Mouse (Mus musculus): ENCODE results near the gene Ctdspl. TPM values are rescaled to one million over a fixed set of nuclear protein-coding genes. Genes with fewer than 3 reads are reported as not detected.

The Ctdspl gene
- polyA plus RNA-seq, 1 experiment from 2014 or later = 8.1 TPM

- Histone ChIP-seq H3K4me3 (ENCODE audit: low read depth, low read length) (no peak overlapping the region), H3K9ac (ENCODE audit: low read depth, low read length) (no peak overlapping the region), H3K9me3 (ENCODE audit: control insufficient read depth, low read length) (no peaks in the 10 kb centered on the region), H3K4me2 (replicated peaks; ENCODE audit: low read depth, low read length) (no peak overlapping the region), H3K36me3 (ENCODE audit: control insufficient read depth, insufficient read depth, low read length) (no peaks in the 10 kb centered on the region), H3K4me1 (replicated peaks; ENCODE audit: control insufficient read depth, insufficient read depth, low read length) (0 out of 2 replicates have a peak, but pooled peaks cover 2% of the 10 kb centered on the region), H3K27ac (ENCODE audit: low read depth, low read length) (no peak overlapping the region), H3K27me3 (ENCODE audit: control insufficient read depth, insufficient read depth, low read length) (no peaks in the 10 kb centered on the region)
- 81% methylated on average over 13 of the region's 13 CpGs for WGBS
- ATAC-seq (ENCODE audit: low FRiP score) (no peak), DNase-seq (ENCODE audit: low spot score) (no peak)
Measured at GRCm38 (mm10) chr9:118935098-118935497, 8.8 kb downstream of the Ctdspl start.

GRCm38 (mm10) chr9:118936071-118936470 lies 9.8 kb downstream of the Ctdspl start:
- WGBS = 66% methylated on average over 12 of the region's 12 CpGs
- H3K9ac ChIP-seq (ENCODE audit: low read depth, low read length) = no peak overlapping the region
- no peak for ATAC-seq (ENCODE audit: low FRiP score)

GRCm38 (mm10) chr9:118937515-118937914 lies 11.3 kb downstream of the Ctdspl start:
- H3K27ac ChIP-seq (ENCODE audit: low read depth, low read length) = no peak overlapping the region
- 40% methylated on average over 3 of the region's 3 CpGs for WGBS
- ATAC-seq (ENCODE audit: low FRiP score) = no peak
- H3K27me3 ChIP-seq (ENCODE audit: control insufficient read depth, insufficient read depth, low read length) = no peaks in the 10 kb centered on the region
- no peak overlapping the region for H3K4me2 ChIP-seq (replicated peaks; ENCODE audit: low read depth, low read length)
- H3K9ac ChIP-seq (ENCODE audit: low read depth, low read length) = no peak overlapping the region
- H3K9me3 ChIP-seq (ENCODE audit: control insufficient read depth, low read length) = no peaks in the 10 kb centered on the region
- no peak overlapping the region for H3K4me3 ChIP-seq (ENCODE audit: low read depth, low read length)
- H3K36me3 ChIP-seq (ENCODE audit: control insufficient read depth, insufficient read depth, low read length) = no peaks in the 10 kb centered on the region
- H3K4me1 ChIP-seq (replicated peaks; ENCODE audit: control insufficient read depth, insufficient read depth, low read length) = 0 out of 2 replicates have a peak, but pooled peaks cover 2% of the 10 kb centered on the region
- DNase-seq (ENCODE audit: low spot score) = no peak

More at GRCm38 (mm10) chr9:118936071-118936470, 9.8 kb downstream of the Ctdspl start:
- no peaks in the 10 kb centered on the region for H3K9me3 ChIP-seq (ENCODE audit: control insufficient read depth, low read length)
- no peaks in the 10 kb centered on the region for H3K36me3 ChIP-seq (ENCODE audit: control insufficient read depth, insufficient read depth, low read length)
- H3K4me2 ChIP-seq (replicated peaks; ENCODE audit: low read depth, low read length) = no peak overlapping the region
- no peak overlapping the region for H3K4me3 ChIP-seq (ENCODE audit: low read depth, low read length)
- H3K27me3 ChIP-seq (ENCODE audit: control insufficient read depth, insufficient read depth, low read length) = no peaks in the 10 kb centered on the region
- no peak overlapping the region for H3K27ac ChIP-seq (ENCODE audit: low read depth, low read length)
- no peak for DNase-seq (ENCODE audit: low spot score)
- H3K4me1 ChIP-seq (replicated peaks; ENCODE audit: control insufficient read depth, insufficient read depth, low read length) = 0 out of 2 replicates have a peak, but pooled peaks cover 2% of the 10 kb centered on the region

GRCm38 (mm10) chr9:118939410-118939809 lies 13.2 kb downstream of the Ctdspl start:
- H3K4me1 ChIP-seq (replicated peaks; ENCODE audit: control insufficient read depth, insufficient read depth, low read length) = 0 out of 2 replicates have a peak, but pooled peaks cover 2% of the 10 kb centered on the region
- no peaks in the 10 kb centered on the region for H3K27me3 ChIP-seq (ENCODE audit: control insufficient read depth, insufficient read depth, low read length)
- 22% methylated on average over 13 of the region's 13 CpGs for WGBS
- DNase-seq (ENCODE audit: low spot score) (no peak), ATAC-seq (ENCODE audit: low FRiP score) (no peak)
- H3K9ac ChIP-seq (ENCODE audit: low read depth, low read length) = no peak overlapping the region
- H3K36me3 ChIP-seq (ENCODE audit: control insufficient read depth, insufficient read depth, low read length) = no peaks in the 10 kb centered on the region
- H3K4me2 ChIP-seq (replicated peaks; ENCODE audit: low read depth, low read length) = no peak overlapping the region
- no peaks in the 10 kb centered on the region for H3K9me3 ChIP-seq (ENCODE audit: control insufficient read depth, low read length)
- no peak overlapping the region for H3K4me3 ChIP-seq (ENCODE audit: low read depth, low read length)
- no peak overlapping the region for H3K27ac ChIP-seq (ENCODE audit: low read depth, low read length)

GRCm38 (mm10) chr9:118939831-118940230 lies 13.6 kb downstream of the Ctdspl start:
- no peak for DNase-seq (ENCODE audit: low spot score)
- ATAC-seq (ENCODE audit: low FRiP score) = no peak
- Histone ChIP-seq H3K36me3 (ENCODE audit: control insufficient read depth, insufficient read depth, low read length) (no peaks in the 10 kb centered on the region), H3K9me3 (ENCODE audit: control insufficient read depth, low read length) (no peaks in the 10 kb centered on the region), H3K27me3 (ENCODE audit: control insufficient read depth, insufficient read depth, low read length) (no peaks in the 10 kb centered on the region), H3K27ac (ENCODE audit: low read depth, low read length) (no peak overlapping the region), H3K4me2 (replicated peaks; ENCODE audit: low read depth, low read length) (no peak overlapping the region), H3K4me1 (replicated peaks; ENCODE audit: control insufficient read depth, insufficient read depth, low read length) (0 out of 2 replicates have a peak, but pooled peaks cover 2% of the 10 kb centered on the region), H3K4me3 (ENCODE audit: low read depth, low read length) (no peak overlapping the region), H3K9ac (ENCODE audit: low read depth, low read length) (no peak overlapping the region)
- WGBS = 79% methylated on average over 12 of the region's 12 CpGs

GRCm38 (mm10) chr9:118940591-118941207 lies 14.4 kb downstream of the Ctdspl start:
- 87% methylated on average over 12 of the region's 12 CpGs for WGBS
- Histone ChIP-seq H3K4me1 (replicated peaks; ENCODE audit: control insufficient read depth, insufficient read depth, low read length) (0 out of 2 replicates have a peak, but pooled peaks cover 2% of the 10 kb centered on the region), H3K9ac (ENCODE audit: low read depth, low read length) (no peak overlapping the region), H3K4me3 (ENCODE audit: low read depth, low read length) (no peak overlapping the region), H3K27ac (ENCODE audit: low read depth, low read length) (no peak overlapping the region), H3K4me2 (replicated peaks; ENCODE audit: low read depth, low read length) (no peak overlapping the region), H3K9me3 (ENCODE audit: control insufficient read depth, low read length) (no peaks in the 10 kb centered on the region), H3K27me3 (ENCODE audit: control insufficient read depth, insufficient read depth, low read length) (no peaks in the 10 kb centered on the region), H3K36me3 (ENCODE audit: control insufficient read depth, insufficient read depth, low read length) (no peaks in the 10 kb centered on the region)
- DNase-seq (ENCODE audit: low spot score) (no peak), ATAC-seq (ENCODE audit: low FRiP score) (no peak)

GRCm38 (mm10) chr9:118942030-118942429 lies 15.8 kb downstream of the Ctdspl start:
- 91% methylated on average over 4 of the region's 4 CpGs for WGBS
- ATAC-seq (ENCODE audit: low FRiP score) (no peak), DNase-seq (ENCODE audit: low spot score) (no peak)
- Histone ChIP-seq H3K36me3 (ENCODE audit: control insufficient read depth, insufficient read depth, low read length) (no peaks in the 10 kb centered on the region), H3K9me3 (ENCODE audit: control insufficient read depth, low read length) (no peaks in the 10 kb centered on the region), H3K9ac (ENCODE audit: low read depth, low read length) (no peak overlapping the region), H3K4me2 (replicated peaks; ENCODE audit: low read depth, low read length) (no peak overlapping the region), H3K4me3 (ENCODE audit: low read depth, low read length) (no peak overlapping the region), H3K27me3 (ENCODE audit: control insufficient read depth, insufficient read depth, low read length) (no peaks in the 10 kb centered on the region), H3K4me1 (replicated peaks; ENCODE audit: control insufficient read depth, insufficient read depth, low read length) (0 out of 2 replicates have a peak, but pooled peaks cover 2% of the 10 kb centered on the region), H3K27ac (ENCODE audit: low read depth, low read length) (no peak overlapping the region)

- 78% methylated on average over 5 of the region's 5 CpGs for WGBS
- no peak overlapping the region for H3K9ac ChIP-seq (ENCODE audit: low read depth, low read length)
- H3K4me2 ChIP-seq (replicated peaks; ENCODE audit: low read depth, low read length) = no peak overlapping the region
- no peak overlapping the region for H3K27ac ChIP-seq (ENCODE audit: low read depth, low read length)
- H3K4me3 ChIP-seq (ENCODE audit: low read depth, low read length) = no peak overlapping the region
- no peaks in the 10 kb centered on the region for H3K36me3 ChIP-seq (ENCODE audit: control insufficient read depth, insufficient read depth, low read length)
- H3K27me3 ChIP-seq (ENCODE audit: control insufficient read depth, insufficient read depth, low read length) = no peaks in the 10 kb centered on the region
- no peak for DNase-seq (ENCODE audit: low spot score)
- H3K4me1 ChIP-seq (replicated peaks; ENCODE audit: control insufficient read depth, insufficient read depth, low read length) = 0 out of 2 replicates have a peak, but pooled peaks cover 2% of the 10 kb centered on the region
- no peak for ATAC-seq (ENCODE audit: low FRiP score)
- no peaks in the 10 kb centered on the region for H3K9me3 ChIP-seq (ENCODE audit: control insufficient read depth, low read length)
Measured at GRCm38 (mm10) chr9:118943941-118944340, 17.7 kb downstream of the Ctdspl start.

- Histone ChIP-seq H3K36me3 (ENCODE audit: control insufficient read depth, insufficient read depth, low read length) (no peaks in the 10 kb centered on the region), H3K4me3 (ENCODE audit: low read depth, low read length) (no peak overlapping the region), H3K27me3 (ENCODE audit: control insufficient read depth, insufficient read depth, low read length) (no peaks in the 10 kb centered on the region), H3K9ac (ENCODE audit: low read depth, low read length) (no peak overlapping the region), H3K4me2 (replicated peaks; ENCODE audit: low read depth, low read length) (no peak overlapping the region), H3K9me3 (ENCODE audit: control insufficient read depth, low read length) (no peaks in the 10 kb centered on the region), H3K27ac (ENCODE audit: low read depth, low read length) (no peak overlapping the region), H3K4me1 (replicated peaks; ENCODE audit: control insufficient read depth, insufficient read depth, low read length) (0 out of 2 replicates have a peak, but pooled peaks cover under 1% of the 10 kb centered on the region)
- no peak for DNase-seq (ENCODE audit: low spot score)
- ATAC-seq (ENCODE audit: low FRiP score) = no peak
- WGBS = 73% methylated on average over 12 of the region's 12 CpGs
Measured at GRCm38 (mm10) chr9:118944388-118944787, 18.1 kb downstream of the Ctdspl start.

Measured in hindbrain, embryonic 11.5 days (tissue).